Mouse (Mus musculus): ENCODE measurements around the gene Acbd3. TPM values are rescaled to one million over a fixed set of nuclear protein-coding genes. Genes with fewer than 3 reads are reported as not detected.

The Acbd3 gene
- 23.5 and 26.5 TPM in 2 replicates for total RNA-seq (2014; fragmentation: Nextera tagmentation)
- total RNA-seq (2017), result 40.6 and 44.6 TPM in 2 replicates

DNA sequence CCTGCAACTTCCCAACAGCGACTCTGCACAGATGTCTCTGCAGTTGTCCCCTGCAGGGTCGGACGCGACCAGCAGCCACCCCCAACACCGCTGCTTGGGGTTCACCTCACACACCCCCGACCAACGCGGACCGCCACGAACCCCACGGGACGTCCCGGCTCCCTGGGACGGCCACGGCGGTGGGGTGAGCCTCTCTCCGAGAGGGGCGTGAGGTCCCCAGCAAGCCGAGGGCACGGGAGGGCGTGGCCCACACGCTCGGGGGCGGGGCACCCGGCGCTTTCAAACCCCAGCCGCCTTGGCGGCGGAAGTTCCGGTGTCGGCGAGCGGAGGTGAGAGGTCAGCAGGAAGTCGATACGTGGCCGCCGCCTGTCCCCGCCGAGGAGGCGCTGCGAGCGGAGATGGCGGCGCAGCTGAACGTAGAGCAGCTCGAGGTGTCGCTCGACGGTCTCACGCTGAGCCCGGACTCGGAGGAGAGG, at the start of gene Acbd3:
TSS of gene Acbd3 (plus strand) at position 340 of the 476 bp plus-strand sequence.
- peak; percentile 96 for ATAC-seq (replicated peaks; ENCODE audit: poor library complexity, severe bottlenecking)

DNA sequence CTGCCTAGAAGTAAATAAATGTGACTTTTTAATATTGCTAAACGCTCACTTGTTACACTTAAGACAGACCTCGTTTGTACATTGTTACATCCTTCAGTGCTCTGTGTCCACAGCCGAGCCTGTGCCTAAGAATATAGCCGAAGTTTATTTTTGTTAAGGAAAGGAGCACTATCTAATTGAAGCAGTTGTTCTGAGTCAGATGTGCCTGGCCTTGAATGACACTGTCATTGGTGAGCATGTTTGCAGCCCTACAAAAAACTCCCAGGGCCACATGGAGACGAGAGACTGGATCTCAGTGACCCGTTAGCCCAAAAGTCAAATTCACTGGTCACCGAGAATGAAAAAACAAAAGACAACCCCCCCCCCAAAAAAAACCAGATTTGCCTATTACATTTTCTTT, 34.6 kb upstream of the Acbd3 start:
- ATAC-seq (replicated peaks; ENCODE audit: poor library complexity, severe bottlenecking), result no peak

DNA sequence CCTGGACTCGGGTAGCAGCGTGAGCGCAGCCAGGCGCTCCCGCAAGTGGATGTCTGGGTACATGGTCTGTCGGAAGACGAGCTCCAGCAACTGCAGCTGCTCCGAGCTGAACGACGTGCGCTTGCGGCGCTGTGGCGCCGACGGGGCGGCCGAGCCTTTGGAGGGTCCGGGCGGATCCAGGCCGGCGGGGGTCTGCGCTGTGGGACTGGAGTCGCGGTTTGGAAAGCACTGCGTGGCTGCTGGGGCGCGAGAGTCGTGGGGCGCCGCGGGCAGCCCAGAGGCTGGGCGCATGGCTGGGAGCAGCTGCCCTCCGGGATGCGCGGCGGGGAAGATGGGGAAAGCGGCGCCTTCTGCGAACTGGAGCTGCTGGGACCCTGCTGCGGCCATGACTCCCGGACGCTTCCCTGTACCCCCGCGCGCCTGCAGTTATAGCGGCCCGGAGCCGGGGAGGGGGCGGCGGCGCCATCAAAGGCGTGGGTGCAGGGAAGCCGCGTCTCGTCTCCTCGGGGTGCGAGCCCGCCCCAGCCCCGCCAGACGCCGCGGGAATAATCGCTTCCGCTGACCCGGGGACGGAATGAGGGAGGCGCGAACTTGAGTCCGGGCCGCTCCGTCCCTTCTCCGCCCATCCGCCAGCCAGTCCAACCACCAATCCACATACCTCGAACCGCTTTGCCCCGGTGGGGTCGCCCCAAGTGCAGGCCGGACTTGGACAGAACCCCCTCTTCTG, 29.1 kb upstream of the Acbd3 start, which contains the start of gene Mixl1:
TSS of gene Mixl1 (minus strand) at position 409 of the 727 bp plus-strand sequence.
- peak; percentile 10; the same call in 1 of the 2 replicates for ATAC-seq (replicated peaks; ENCODE audit: poor library complexity, severe bottlenecking)

DNA sequence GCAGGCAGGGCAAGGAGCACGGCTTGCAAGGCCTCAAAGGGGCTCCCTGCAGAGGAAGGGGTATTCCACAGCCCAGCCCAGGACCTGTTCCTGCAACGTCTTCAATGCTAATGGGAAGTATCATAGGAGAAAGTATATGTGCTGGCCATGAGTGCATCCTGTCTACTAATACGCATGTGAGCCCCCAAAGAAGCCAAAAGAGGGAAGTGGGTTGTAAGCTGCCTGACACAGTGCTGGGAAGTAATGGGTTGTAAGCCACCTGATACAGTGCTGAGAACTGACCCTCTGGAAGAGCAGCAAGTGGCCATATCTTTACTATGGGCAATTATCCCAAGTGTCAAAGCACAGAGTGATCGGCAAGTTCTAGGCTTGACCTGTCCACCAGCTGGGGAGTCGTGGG, 27.8 kb upstream of the Acbd3 start:
- ATAC-seq (replicated peaks; ENCODE audit: poor library complexity, severe bottlenecking), result peak; percentile 89

DNA sequence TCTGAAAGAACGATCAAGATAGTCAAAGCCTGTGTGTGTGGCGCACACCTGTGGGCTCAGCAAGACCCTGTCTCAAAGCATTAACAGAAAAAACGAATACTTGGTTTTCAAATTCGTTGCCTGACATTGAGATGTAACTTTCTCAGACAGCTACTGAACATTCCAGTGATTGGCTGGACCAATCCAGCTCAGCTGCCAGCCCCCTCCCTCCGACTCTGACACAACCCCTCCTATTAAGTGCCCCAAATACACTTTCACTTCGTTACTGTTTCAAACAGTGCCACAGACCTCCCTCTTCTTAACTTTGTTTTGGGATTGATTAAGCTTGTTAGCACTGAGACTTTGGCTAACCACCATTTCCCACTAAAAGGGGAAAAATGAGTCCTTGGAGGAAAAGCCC, 22.4 kb upstream of the Acbd3 start:
- ATAC-seq (replicated peaks; ENCODE audit: poor library complexity, severe bottlenecking), result no peak

DNA sequence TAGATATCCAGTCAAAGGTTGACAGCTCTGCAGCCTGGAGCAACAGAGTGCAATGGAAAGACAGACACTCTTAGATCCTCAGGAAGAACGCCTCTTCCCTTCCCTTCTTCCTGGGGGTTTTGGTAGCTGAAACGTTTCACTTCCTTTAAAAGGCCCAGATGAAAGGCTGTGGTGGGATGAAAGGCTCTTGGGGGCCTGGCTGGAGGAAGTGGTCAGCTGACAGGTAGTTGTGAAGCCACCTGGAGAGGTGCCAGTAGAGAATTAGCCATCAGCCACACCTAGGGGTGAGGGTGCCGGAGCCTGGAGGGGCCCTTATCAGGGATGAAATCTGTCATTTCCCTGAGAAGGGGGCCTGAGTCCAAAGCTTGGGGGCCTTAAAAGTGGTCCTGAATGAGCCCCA, 18.5 kb upstream of the Acbd3 start:
- peak; percentile 67 for ATAC-seq (replicated peaks; ENCODE audit: poor library complexity, severe bottlenecking)

DNA sequence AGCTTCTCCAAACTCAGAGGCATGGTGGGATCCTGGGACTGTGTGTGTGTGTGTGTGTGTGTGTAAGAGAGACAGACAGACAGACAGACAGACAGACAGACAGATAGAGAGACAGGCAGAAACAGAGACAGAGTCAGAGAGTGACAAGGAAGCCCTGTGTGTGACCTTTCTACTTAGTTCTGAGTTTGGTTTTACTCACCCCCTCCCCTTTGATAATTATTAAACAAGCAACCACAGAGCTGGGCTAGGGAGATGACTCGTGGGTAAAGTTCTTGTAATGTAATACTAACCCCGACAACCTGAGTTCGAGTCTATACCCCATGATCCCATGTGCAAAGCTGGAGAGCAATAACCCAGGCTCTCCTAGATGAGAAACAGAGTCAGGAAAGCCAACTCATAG, 18.0 kb upstream of the Acbd3 start:
- no peak for ATAC-seq (replicated peaks; ENCODE audit: poor library complexity, severe bottlenecking)

DNA sequence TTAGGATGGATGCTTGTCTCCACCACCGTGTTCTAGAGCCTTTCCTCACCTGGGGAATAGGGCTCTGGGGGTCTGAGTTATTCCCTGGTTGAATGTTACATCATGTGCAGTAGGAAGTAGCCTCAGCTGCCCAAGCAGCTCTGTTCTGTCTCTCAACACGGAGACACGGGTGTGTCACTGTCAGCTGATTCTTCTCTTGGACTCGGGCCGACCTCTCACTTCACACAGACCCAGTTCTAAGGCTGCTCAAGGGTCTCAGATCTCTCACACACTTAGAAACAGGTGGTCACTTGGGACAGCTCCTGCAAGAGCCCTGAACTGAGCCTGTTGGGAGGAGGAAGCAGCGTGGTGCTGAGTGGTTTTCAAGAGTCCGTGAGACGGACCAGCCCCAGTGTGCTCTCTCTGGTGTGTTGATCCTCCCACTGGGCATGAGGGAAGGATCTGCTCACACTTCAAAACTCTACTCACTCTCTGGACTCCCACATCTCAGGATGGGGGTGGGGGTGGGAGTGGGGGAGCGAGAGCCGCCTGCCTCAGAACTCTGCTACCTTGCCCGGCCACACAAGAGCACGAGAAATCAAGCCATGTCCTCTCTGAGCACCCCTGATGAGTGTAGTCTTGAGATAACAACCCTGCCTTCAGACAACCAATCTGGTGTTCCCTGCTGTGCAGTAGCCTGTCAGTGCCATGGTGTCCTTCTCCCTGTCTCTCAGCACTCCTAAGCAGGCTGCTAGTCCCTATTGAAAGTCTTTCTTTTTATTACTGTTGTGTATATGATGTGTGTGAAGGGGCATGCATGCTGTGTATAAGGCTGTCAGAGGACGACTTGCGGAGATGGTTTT, 16.7 kb upstream of the Acbd3 start:
- no peak for ATAC-seq (replicated peaks; ENCODE audit: poor library complexity, severe bottlenecking)

DNA sequence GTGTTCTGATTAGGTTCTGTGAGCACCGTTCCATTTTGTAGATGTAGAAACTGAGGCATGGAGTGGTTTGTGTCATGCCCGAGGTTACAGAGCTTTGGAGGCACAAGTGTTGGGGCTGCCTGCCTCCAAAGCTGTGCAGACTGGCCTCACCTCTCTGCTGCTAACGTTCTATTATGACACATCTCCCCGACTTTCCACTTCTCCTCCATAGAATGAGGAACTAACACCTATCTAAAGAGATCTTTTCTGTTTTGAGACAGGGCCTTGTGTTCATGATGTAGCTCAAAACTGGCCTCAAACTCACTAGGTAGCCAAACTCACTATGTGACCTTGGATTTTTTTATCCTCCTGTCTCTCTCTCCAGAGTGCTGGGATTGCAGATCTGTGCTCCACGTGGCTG, 7.1 kb upstream of the Acbd3 start:
- ATAC-seq (replicated peaks; ENCODE audit: poor library complexity, severe bottlenecking), result peak; percentile 83

DNA sequence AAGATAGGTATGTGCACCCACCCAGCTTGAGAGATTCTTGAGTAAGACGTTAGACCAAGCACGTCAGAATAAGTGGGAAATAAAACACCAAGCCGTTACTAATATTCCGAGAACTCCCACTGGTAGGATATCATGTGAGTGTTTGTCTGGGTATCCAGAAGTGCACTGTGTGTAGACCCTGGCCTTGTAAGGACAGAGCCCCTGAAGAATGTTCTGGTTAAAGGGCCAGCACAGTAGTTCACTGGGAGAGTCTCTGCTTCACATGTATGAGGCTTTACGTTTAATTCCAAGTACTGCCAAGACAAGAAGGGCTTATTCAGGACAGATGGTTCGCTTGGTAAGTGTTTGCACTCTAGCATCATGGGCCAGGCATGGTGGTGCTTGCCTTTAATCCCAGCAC, 6.4 kb upstream of the Acbd3 start:
- no peak for ATAC-seq (replicated peaks; ENCODE audit: poor library complexity, severe bottlenecking)

DNA sequence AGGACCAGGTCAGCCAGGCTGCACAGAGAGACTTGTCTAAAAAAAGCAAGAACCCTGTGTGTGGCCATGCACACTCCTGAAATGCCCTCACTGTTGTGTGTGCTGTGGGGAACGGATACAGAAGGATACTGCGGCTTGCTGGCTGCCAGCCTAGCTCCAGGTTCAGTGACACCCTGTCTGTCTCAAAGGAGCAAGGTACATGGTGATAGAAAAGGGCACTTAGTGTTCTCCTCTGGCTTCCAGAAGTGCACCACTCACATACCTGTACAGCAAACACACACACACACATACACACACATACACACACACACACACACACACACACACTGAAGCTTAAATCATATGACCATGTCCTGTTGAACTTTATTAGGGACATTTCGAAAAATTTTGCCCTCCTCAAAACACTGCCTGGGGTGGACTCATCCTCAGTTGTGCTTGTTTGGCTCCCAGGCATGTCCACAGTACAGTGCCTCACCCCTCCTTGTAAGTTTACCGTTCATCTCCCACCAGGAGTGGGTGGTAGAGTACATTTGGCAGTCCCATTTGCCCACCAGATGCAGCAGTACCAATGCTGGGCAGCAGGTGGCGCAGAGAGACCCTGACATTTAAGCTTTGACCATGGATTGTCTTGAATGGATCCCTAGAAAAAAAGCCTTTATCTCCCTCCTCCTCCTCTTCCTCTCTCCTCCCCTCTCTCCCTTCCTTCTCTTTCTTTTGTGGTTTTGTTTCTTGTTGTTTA, 5.7 kb upstream of the Acbd3 start:
- ATAC-seq (replicated peaks; ENCODE audit: poor library complexity, severe bottlenecking), result peak; percentile 86

DNA sequence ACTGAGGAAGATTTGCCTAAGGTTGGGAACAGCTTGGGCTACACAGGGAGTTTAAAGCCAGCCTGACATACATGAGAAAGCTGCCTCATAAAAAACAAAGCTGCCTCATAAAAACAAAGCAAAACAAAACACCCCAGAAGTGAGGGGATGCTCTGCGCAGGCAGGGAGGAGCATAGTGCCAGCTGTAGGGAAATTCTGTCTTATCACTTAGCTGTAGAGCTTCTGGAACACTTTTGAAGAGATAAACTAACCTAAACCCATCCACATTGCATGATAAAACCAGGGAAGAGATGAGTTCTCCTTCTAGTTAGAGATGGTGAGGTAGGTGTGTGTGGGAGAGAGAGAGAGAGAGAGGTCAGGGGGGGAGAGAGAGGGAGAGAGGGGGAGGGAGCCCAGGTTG, 3.2 kb upstream of the Acbd3 start:
- ATAC-seq (replicated peaks; ENCODE audit: poor library complexity, severe bottlenecking), result no peak

DNA sequence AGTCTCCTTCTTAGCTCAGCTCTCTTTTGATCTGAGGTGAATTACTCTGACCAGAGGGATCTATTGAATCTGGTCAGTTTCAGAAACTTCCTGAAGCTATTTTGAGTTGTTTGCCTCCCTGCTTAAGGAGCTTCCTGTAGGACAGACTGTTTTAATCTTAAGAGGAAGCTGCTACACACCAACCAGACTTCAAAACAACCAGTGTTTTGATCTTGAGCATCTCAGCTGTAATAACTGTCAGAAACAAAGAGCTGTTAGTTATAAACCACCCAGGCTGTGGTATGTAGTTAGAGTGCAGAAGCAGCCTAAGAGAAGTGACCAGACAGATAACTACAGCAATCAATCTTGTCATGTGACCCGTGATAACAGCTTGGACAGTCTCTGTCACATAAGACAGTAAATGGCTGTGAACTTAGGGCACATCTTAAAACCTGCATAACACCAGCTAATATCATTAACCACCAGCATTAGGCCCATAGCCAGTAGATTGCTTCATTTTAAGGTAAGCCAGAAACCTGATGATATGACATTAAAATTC, 2.1 kb upstream of the Acbd3 start:
- ATAC-seq (replicated peaks; ENCODE audit: poor library complexity, severe bottlenecking), result no peak

DNA sequence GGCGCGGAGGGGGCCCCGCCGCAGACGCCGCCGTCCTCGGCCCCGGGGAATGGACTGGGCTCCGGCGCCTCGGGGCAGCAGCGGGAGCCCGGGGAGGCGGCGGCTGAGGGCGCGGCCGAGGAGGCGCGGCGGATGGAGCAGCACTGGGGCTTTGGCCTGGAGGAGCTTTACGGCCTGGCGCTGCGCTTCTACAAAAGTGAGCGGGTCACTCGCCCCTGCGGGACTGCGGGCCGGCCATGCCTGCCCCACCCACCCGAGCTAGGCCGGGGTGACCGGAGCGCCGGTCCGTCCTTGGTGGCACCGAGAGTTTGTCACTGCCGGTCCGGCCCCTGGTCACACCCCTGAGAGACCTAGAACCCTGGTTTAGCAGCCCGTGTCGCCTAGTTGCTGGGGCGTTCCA, 340 bp downstream of the Acbd3 start:
- peak; percentile 23; the same call in 1 of the 2 replicates for ATAC-seq (replicated peaks; ENCODE audit: poor library complexity, severe bottlenecking)

DNA sequence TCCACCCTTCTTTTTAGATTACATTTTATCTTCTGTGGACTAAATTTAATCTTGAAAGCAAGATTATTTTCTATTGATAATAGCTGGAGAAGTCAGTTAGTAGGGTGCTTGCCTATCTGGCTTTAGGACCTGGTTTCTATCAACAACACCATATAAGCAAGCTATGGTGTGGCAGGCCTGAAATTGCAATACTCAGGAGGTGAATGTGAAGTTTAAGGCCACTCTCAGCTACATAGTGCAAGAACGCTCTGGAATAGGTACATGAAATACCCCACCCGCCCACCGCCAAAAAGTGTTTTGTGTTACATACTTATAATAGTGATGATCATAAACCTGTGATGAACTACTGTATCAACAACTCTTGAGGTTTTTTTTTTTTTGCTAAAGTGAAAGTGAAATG, 3.4 kb downstream of the Acbd3 start:
- no peak for ATAC-seq (replicated peaks; ENCODE audit: poor library complexity, severe bottlenecking)

DNA sequence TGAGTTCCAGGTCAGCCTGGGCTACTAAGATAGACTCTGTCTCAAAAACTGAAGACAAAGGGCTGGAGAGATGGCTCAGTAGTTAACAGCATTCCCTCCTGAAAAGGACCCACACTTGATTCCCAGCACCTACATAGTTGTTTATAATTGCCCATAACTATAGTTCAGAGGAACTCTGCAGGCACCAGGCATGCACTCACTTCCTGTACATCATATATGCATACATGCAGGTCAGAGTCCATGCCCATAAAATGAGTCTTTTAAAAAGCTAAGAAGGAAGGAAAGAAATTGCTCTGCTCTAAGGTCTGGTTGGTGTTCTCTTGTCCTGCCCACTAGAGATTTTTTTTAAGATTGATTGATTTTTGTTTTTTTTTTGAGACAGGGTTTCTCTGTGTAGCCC, 22.0 kb downstream of the Acbd3 start:
- ATAC-seq (replicated peaks; ENCODE audit: poor library complexity, severe bottlenecking), result no peak

DNA sequence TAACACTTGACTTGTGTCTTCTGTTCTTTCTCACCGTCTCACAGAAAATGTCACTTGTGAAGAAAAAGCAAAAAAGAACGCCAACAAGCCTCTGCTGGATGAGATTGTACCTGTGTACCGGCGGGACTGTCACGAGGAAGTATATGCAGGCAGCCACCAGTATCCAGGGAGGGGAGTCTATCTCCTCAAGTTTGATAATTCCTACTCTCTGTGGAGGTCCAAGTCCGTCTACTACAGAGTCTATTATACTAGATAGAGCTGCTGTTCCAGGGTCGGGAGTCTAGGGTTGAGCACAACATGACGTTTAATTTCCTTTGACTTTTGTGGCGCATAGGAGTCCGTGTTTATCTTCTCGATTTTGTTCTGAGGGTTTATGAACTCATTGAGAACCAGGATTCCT, 26.3 kb downstream of the Acbd3 start:
- ATAC-seq (replicated peaks; ENCODE audit: poor library complexity, severe bottlenecking), result no peak

DNA sequence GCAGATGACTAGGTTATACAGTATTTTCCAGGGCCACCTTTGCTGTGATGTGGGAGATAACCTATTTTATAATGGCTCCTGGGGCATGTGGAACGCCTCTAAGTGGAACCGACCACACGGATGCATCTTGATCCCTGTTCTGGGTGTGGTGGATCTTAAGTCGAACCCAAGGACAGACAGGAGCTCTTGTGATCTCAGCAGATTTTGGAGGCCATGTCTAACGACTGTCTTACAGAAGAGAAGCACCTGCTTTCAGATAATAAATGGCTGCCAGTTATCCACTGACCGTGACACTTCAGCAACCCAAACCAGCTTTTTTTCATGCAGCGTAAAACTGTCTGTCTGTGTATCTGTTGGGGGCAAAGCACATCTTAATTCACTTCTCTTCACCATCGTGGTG, 28.5 kb downstream of the Acbd3 start:
- ATAC-seq (replicated peaks; ENCODE audit: poor library complexity, severe bottlenecking), result no peak

DNA sequence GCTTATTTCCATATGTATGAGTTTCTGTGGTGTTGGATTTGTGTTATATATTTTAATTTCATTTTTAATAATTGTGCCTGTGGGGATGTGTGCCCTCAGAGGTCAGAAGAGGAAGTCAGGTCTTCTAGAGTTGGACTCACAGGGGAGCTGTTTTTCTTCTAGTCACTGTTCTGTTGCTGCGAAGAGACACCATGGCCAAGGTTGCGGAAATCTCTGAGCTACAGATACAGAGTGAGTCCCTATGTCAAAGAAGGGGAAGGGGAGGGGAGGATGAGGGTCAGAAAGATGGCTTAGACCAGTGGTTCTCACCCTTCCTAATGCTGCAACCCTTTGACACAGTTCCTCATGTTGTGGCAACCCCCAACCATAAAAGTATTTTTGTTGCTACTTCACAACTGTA, 30.9 kb downstream of the Acbd3 start:
- peak; percentile 70 for ATAC-seq (replicated peaks; ENCODE audit: poor library complexity, severe bottlenecking)

DNA sequence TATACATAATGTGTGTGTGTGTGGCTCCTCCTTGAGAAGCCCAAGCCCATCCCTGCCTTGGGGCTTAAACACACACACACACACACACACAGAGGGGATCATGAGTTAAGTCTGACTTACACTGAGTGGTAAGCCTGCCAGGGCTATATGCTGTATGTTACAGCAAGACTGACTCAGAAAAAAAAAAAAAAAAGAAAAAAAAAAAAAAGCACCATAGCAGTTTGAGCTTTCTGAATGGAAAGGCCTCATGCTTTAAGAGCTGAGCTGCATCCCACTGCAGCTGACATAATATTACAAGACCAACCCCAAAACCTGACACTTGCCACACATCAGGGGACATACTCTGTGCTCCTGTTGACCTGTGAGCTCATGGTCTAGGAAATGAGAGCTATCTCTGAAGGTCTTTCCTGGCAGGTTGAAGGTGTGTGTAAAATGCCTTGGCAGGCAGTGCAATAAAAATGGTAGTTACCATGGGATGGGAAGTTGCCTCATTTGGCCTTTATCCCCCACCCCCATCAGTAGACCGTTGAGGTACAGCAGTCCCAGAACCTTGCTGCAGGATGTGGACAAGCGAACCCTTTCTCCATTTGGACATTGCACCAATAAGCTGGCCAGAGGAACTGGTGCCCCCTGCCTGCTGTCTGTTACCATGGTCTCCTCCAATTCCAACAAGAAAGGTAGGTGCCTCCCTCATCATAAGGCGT, 31.6 kb downstream of the Acbd3 start:
- ATAC-seq (replicated peaks; ENCODE audit: poor library complexity, severe bottlenecking), result peak; percentile 51
